Mouse (Mus musculus) erythroblast, embryonic 14.5 days (primary cell): ENCODE measurements around the gene Rims3. TPM values are rescaled to one million over a fixed set of nuclear protein-coding genes. Genes with fewer than 3 reads are reported as not detected.

Source experiments
- H3K27me3 ChIP-seq: 2 replicates; pipeline ENCODE4 v1.6.1; 2012; ENCODE audit warnings: inconsistent platforms; ENCODE audit not compliant: control insufficient read depth
- H3K36me3 ChIP-seq: 2 replicates; pipeline ENCODE4 v1.6.1; 2012; ENCODE audit warnings: mild to moderate bottlenecking, inconsistent platforms; ENCODE audit not compliant: control insufficient read depth
- H3K4me1 ChIP-seq: 2 replicates; pipeline ENCODE4 v1.6.1; 2012; ENCODE audit warnings: inconsistent platforms; ENCODE audit not compliant: control insufficient read depth
- H3K4me3 ChIP-seq: replicated peaks from 2 replicates; pipeline ENCODE3; 2012; ENCODE audit warnings: moderate library complexity, mild to moderate bottlenecking, inconsistent platforms
- H3K9me3 ChIP-seq: 2 replicates; pipeline ENCODE4 v1.6.1; 2012; ENCODE audit warnings: low read length, inconsistent platforms, mixed read lengths; ENCODE audit not compliant: control insufficient read depth
- GATA1 ChIP-seq: IDR thresholded peaks from 2 replicates; pipeline ENCODE4 v1.6.1; 2012; ENCODE audit warnings: low read length, inconsistent platforms, mixed read lengths
- TAL1 ChIP-seq: IDR thresholded peaks from 3 replicates; pipeline ENCODE4 v1.6.1; 2012; ENCODE audit warnings: low read length, inconsistent platforms, mixed read lengths
- polyA plus RNA-seq: library from polyadenylated mRNA; stranded (reverse); fragments of >175 nt; gene quantifications from 2 replicates; pipeline ENCODE4 v1.2.3, GENCODE M21; 2012

Rims3 gene
- polyA plus RNA-seq, 1 experiment, result 0.04 TPM

DNA sequence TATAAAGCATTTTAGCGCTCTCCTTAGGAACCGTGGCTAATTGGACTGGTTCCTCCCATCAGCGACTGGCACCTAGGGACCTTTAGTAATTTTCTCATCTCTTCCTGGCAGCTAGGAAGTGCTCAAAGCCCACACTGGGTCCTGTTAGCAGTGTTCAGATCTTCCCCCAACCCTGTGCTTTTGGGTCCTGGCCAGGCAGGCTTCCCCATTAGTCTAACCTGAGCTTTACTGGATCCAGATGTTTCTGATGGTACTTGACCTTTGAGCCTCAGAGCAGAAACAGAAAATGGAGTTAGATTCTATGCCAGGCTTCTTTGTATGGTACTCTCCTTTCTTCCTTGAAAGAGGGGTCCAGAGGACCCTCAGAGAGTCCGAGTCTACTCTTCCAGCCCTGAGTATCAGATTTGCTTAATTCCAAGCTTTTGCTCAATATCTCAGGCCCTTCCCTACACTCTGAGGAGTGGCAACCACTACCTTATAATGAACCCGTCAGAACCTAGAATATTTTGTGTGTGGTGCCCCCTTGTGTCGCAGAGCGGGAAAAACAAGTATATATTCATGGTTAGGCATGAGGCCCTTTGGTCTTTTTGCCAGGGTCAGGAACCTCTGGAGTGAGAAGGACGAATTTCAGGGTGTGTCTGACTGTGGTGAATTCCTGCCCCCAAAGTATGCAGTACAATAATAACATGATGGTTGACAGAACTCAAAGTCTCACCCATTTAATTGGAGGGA is 32.9 kb downstream of the Rims3 start:
- Histone ChIP-seq H3K27me3 (peaks cover 4% of the 10 kb centered on the region; the same call in 1 of the 2 replicates), H3K9me3 (no peaks in the 10 kb centered on the region), H3K36me3 (no peaks in the 10 kb centered on the region), H3K4me3 (no peak overlapping the region), H3K4me1 (no peaks in the 10 kb centered on the region)
- TF ChIP-seq GATA1 (no peak), TAL1 (no peak)

DNA sequence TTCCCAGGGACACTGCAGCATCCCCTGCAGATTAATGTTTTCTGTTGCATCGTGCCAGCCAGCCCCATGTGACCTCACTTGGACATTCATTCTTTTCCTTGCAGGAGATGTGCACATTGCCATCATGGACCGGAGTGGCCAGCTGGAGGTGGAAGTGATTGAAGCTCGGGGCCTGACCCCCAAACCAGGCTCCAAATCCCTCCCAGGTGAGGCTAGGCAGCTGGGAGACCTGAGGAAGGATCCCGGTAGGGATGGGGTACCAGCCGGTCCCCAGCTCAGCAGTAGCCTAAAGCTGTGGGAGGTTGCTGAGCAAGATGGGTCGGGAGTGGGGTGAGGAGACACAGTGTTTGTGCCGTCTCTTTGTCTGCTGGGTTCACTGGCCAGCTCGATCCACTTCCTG is 34.3 kb downstream of the Rims3 start:
- H3K36me3 ChIP-seq, result no peaks in the 10 kb centered on the region
- TF ChIP-seq TAL1 (no peak), GATA1 (no peak)
- peaks cover 7% of the 10 kb centered on the region for H3K27me3 ChIP-seq
- no peaks in the 10 kb centered on the region for H3K9me3 ChIP-seq
- no peaks in the 10 kb centered on the region for H3K4me1 ChIP-seq
- H3K4me3 ChIP-seq, result no peak overlapping the region

DNA sequence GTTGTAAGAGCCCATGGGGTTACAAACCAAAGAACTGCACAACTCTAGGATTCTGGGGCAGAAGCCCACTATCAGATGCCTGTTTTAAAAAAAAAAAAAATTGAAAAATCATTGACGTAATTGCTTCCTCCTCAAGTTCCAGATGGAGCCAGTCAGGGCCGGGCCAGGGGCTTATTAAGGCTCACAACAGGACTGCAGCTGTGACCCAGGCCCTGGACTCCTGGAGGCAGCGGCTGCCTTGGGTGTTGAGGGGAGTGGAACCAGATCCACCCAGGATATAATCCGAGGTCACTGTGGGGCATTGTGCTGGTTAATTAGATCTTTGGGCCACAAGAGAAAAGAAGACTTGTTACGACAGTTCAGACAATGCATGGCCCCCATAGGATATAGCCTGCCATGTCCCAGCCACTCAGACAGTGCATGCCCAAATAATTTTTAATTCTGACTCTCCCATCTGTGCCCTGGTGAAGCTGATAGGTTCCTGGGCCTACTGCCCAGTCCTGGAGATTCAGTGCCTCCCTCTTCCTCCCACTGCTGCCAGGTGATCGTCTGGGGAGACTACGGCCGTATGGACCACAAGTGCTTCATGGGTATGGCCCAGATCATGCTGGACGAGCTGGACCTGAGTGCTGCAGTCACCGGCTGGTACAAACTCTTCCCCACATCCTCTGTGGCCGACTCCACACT is 36.3 kb downstream of the Rims3 start:
- peaks cover 4% of the 10 kb centered on the region for H3K27me3 ChIP-seq
- H3K36me3 ChIP-seq, result no peaks in the 10 kb centered on the region
- TF ChIP-seq GATA1 (no peak), TAL1 (no peak)
- no peaks in the 10 kb centered on the region for H3K9me3 ChIP-seq
- no peak overlapping the region for H3K4me3 ChIP-seq
- no peaks in the 10 kb centered on the region for H3K4me1 ChIP-seq

DNA sequence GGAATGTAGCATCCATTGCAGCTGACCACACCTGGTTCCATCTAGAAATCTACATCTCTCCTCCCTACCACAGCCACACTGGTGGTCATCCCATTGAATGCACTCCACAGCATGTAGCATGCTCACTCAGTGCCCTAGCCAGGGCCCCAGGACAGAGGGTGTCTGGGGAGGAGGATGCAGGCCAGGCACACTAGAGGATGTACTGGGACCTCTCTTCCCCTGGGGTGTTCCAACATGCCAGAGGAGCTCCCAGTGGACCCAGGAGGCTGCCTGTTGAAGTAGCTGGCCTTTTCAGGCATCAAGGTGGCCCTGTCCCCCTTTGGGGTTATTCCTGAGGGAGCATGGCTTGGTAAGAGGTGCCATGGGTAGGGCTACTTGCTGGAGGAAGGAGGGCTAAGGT is 37.3 kb downstream of the Rims3 start:
- Histone ChIP-seq H3K4me3 (no peak overlapping the region), H3K27me3 (peaks cover 3% of the 10 kb centered on the region), H3K36me3 (no peaks in the 10 kb centered on the region), H3K4me1 (no peaks in the 10 kb centered on the region), H3K9me3 (no peaks in the 10 kb centered on the region)
- TF ChIP-seq GATA1, result no peak
- no peak for TF ChIP-seq TAL1

DNA sequence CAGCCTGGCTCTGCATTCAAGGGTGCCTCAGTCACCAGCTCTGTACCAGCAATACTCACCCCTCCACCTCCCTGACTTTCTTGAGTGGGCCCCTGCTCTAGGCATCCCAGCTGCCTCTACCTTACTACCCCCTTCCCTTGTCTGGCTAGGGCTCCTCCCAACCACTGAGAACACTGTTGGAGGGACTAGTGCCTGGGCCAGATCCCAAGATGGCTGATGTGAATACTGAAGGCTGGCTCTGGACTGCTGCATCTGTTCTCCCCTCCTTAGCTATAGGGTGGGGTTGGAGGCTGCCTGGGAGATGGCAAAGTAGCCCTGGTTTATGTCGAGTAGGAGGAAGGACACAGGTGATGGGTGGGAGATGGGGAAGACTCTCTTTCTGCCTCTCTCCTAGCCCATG is 37.9 kb downstream of the Rims3 start:
- TF ChIP-seq TAL1 (no peak), GATA1 (no peak)
- H3K9me3 ChIP-seq, result no peaks in the 10 kb centered on the region
- no peak overlapping the region for H3K4me3 ChIP-seq
- peaks cover 3% of the 10 kb centered on the region for H3K27me3 ChIP-seq
- H3K36me3 ChIP-seq, result no peaks in the 10 kb centered on the region
- no peaks in the 10 kb centered on the region for H3K4me1 ChIP-seq

DNA sequence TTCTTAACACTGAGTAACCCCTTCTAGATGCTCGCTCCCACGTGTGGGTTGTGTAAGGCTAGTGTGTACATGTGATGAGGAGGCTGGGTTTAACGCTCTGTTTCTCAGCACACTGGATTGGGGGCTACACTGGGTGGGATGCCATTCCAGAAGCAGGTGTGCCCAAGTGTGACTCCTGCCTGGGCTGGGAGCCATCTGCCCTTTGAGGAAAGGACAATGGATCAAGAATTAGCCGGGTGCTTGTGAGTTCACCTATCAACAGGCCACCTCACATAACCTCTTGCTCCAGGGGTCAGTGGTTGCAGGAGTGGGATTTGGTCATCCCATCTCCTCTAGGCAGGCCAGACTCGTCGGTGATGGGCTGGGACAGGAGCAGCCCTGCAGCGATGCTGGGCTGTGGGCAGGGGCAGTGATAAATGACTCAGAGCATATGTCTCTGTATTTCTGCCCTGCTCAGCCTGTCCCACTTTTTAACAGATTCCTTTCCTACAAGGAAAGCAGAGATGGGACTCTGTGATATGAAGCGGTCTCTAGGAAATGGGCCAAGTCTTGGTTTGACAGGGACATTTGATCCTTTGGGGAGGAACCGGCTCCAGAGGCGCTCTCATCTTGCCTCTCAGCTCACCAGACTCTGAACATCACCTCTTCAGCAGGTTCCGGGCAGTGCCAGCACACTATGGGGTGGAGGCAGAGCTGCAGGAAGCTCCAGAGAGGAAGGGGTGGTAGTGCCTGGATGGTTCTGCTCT is 39.2 kb downstream of the Rims3 start:
- no peak overlapping the region for H3K4me3 ChIP-seq
- H3K36me3 ChIP-seq, result no peaks in the 10 kb centered on the region
- TF ChIP-seq GATA1, result no peak
- TF ChIP-seq TAL1, result no peak
- H3K9me3 ChIP-seq, result no peaks in the 10 kb centered on the region
- no peaks in the 10 kb centered on the region for H3K4me1 ChIP-seq
- peaks cover 3% of the 10 kb centered on the region for H3K27me3 ChIP-seq

DNA sequence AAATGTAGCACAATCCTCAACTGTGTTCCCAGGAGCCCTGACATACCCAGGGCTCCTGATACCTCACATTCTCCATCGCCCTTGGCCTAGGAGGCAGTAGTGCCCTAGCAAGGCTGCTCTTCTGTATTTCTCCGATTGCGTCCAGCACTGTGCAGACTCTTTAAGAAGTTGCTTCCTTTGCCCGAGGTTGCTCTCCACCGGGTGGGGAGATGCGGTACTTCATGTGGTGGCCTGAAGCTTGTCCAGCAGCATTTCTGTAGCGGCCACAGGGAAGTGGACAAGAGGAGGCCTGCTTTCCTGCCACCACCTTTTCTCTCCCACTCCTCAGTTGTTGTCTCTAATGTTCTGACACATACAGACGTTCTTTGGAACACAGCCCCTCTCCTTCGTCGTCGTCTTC is 40.0 kb downstream of the Rims3 start:
- Histone ChIP-seq H3K4me1 (no peaks in the 10 kb centered on the region), H3K27me3 (peaks cover 3% of the 10 kb centered on the region), H3K36me3 (no peaks in the 10 kb centered on the region), H3K4me3 (no peak overlapping the region), H3K9me3 (no peaks in the 10 kb centered on the region)
- TF ChIP-seq TAL1 (no peak), GATA1 (no peak)

DNA sequence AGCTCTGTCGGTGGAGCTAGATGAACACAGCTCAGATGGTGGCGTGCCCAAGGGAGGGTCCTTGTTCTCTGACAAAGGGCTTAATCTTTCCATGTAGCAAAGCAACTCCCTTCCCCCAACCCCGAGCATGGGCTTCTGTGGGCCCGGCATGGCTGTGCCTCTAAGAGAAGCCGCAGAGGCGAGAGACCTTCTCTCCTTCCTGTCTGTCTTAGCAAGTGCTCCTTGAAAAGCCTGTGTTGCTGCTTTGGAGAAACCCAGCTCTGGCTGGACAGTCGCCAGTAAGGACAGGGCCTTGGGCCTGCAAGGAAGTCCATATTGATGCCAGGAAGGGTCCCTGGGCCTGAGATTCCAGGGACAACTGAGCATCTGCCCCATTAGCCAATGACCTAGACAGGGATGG is 40.6 kb downstream of the Rims3 start:
- Histone ChIP-seq H3K36me3 (no peaks in the 10 kb centered on the region), H3K9me3 (no peaks in the 10 kb centered on the region), H3K27me3 (peaks cover 3% of the 10 kb centered on the region), H3K4me3 (no peak overlapping the region), H3K4me1 (no peaks in the 10 kb centered on the region)
- no peak for TF ChIP-seq GATA1
- no peak for TF ChIP-seq TAL1
